Mouse (Mus musculus) Muller cell, postnatal 12 days (primary cell): ENCODE measurements at regions not wholly inside any gene's neighbourhood (a gene's known extent, or its start where the extent isn't known, plus 50 kb on each side); places are given as distances from the start of the nearest gene placed in this dataset.
A peak's percentile ranks its signal among the peaks of the same experiment; 100 is the strongest.

ENCODE experiments used
- DNase-seq: peaks from one replicate; pipeline ENCODE4 v3.0.0-alpha.2; 2015; ENCODE audit errors: inconsistent ontology term

- no peak for DNase-seq
These were observed 51.8 kb upstream of the St6galnac3 start for GRCm38 (mm10) chr3:153776738-153777137.

- DNase-seq: peak; percentile 43
These were observed 53.4 kb upstream of the St6galnac3 start for GRCm38 (mm10) chr3:153778386-153778785.

DNA sequence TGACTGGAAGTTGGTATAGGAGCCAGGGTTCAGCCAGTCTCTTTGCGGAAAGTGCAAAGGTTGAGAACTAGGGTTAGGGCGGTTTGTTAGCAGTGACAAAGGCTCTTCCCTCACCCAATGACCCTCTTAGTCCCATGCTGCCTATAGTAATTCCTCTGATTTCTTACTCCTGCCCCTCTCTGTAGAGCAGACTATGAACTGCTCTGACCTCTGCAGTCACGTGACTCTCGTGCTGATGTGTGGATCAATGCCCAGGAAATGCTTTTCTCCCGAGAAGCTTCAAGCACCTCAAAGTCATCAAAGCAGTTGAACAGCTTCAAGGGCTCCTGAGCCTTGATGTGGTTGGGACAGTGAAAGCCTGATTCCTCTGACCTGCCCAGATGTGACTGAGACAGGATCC is 57.5 kb upstream of the St6galnac3 start:
- DNase-seq: no peak

GRCm38 (mm10) chr3:153783294-153783741 is 58.3 kb upstream of the St6galnac3 start:
- no peak for DNase-seq

- DNase-seq: no peak
These were observed 59.1 kb upstream of the St6galnac3 start for GRCm38 (mm10) chr3:153783928-153784570.

GRCm38 (mm10) chr3:153790455-153790856 is 53.6 kb upstream of the Asb17 start:
- no peak for DNase-seq

DNA sequence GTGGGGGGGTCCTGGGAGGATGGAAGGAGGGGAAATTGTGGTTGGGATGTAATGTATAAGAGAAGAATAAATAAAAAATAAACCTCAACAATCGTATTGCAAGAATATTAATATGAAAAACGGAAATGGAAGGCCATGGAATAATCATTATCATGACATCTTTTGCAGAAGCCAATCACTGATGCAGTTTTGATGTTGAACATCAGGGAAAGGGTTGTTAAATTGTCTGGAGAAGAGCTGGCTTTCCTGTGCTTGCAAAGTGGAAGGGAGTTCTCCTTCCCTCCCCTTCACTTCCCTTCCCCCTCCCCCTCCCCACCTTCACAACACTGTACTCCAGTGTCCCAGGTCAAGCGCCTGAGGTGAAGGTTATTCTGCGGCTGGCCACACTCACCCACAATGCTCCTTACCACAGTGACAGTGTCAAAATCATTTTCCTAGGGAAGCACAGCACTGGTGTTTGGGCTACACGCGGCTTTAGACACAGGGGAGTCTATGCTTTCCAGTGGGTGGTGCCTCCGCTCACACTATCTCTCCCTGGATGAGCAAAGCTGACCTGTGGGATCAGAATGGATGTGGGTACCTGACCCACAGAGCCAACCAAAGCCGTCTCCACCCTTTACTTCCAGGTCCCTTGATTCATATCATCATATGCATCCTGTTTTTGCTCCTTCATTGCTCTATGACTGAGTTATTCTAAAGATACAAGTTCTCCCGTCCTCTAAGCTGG is 53.0 kb upstream of the Asb17 start:
- DNase-seq: no peak

DNA sequence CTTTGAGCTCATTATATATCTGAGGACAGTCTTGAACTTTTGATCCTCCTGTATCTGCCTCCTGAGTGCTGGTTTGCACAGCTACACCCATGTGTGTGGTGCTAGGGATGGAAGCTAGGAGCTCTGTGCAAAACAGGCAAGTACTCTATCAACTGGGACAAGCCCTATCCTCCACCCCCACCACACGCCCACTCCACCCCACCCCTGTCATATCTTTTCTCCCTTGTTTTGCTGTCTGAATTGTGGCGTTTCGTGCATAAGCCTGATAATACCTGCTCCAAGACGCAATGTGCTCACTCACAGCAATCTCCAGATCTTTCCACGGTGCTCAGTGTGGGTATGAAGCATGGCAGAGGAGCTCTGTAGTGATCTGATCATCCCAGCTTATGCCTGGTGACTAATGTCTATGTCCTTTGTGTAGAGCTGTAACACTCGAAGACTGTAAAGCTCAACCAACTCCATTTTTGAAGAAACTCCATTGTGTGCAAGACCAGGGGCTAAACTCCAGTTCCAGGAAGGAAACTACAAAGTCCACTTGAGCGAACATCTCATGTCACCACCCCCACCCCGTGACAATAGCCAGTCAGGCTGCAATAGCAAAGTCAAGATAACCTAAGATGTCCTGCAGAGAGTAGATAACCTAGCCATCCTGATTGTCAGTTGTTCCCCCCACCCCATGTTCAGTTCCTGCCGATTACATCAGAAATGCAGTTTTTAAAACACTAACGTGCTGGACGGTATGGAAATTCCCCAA is 52.2 kb upstream of the Asb17 start:
- no peak for DNase-seq

- DNase-seq: no peak
These were observed 51.7 kb upstream of the Asb17 start for GRCm38 (mm10) chr3:153792364-153792703.
